Mouse (Mus musculus): ENCODE measurements around the gene Smtn. TPM values are rescaled to one million over a fixed set of nuclear protein-coding genes. Genes with fewer than 3 reads are reported as not detected.

The Smtn gene
- polyA plus RNA-seq, 2 experiments = 59.0 to 79.6 TPM

DNA sequence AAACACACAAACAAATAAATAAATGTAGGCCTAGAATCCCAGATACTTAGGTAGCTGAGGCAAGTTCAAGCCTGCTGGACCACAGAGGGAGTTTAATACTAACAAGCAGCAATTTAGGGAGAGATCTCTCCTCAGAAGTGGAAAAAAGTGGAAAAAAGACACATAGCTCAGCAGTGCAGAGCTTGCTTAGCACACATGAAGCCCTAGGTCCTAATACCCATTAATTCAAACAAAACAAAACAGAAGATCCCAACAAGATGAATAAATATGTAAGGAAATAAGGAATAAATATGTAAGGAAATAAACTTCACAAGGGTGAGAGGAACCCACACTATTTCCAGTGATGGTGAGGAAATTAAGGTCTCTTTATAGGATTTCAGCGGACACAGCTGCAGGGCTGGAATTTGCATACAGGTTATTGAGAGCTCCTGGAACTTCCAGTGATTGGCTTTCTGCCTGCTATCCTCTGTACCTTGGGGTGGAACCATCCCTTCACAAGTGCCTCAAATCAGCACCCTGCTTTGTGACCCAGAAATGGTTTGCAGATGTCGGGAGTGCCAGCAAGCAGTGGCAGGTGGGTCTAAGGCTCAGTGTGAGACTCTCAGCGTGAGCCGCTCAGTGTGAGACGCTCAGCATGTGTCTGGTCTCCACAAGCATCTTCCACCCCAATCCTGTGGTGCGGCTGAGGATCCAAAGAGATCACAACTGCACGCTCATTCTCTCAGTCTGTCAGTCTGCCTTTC, 16.4 kb downstream of the Smtn start:
- no peaks in the 10 kb centered on the region for H3K27me3 ChIP-seq (ENCODE audit: control insufficient read depth, insufficient read depth, low read length)
- H3K9ac ChIP-seq (ENCODE audit: low read depth, low read length, severe bottlenecking) = no peak overlapping the region
- H3K36me3 ChIP-seq (ENCODE audit: control insufficient read depth, insufficient read depth, low read length) = peaks cover 97% of the 10 kb centered on the region
- H3K4me2 ChIP-seq (replicated peaks; ENCODE audit: low read depth, low read length, severe bottlenecking) = no peak overlapping the region
- TF ChIP-seq POLR2A (IDR thresholded peaks at IDR 0.05; ENCODE audit: borderline replicate concordance, extremely low read depth, insufficient read depth, insufficient read length) = no peak
- 86% methylated on average over 7 of the region's 7 CpGs for WGBS
- H3K27ac ChIP-seq (replicated peaks; ENCODE audit: low read depth, low read length) = no peak overlapping the region
- ATAC-seq (ENCODE audit: low FRiP score, low read depth) (no peak), DNase-seq (ENCODE audit: low spot score) (no peak)
- no peaks in the 10 kb centered on the region for H3K9me3 ChIP-seq (ENCODE audit: control insufficient read depth, low read length)
- no peak overlapping the region for H3K4me3 ChIP-seq (replicated peaks; ENCODE audit: low read length)
- H3K4me1 ChIP-seq (ENCODE audit: control insufficient read depth, insufficient read depth, low read length) = no peaks in the 10 kb centered on the region

DNA sequence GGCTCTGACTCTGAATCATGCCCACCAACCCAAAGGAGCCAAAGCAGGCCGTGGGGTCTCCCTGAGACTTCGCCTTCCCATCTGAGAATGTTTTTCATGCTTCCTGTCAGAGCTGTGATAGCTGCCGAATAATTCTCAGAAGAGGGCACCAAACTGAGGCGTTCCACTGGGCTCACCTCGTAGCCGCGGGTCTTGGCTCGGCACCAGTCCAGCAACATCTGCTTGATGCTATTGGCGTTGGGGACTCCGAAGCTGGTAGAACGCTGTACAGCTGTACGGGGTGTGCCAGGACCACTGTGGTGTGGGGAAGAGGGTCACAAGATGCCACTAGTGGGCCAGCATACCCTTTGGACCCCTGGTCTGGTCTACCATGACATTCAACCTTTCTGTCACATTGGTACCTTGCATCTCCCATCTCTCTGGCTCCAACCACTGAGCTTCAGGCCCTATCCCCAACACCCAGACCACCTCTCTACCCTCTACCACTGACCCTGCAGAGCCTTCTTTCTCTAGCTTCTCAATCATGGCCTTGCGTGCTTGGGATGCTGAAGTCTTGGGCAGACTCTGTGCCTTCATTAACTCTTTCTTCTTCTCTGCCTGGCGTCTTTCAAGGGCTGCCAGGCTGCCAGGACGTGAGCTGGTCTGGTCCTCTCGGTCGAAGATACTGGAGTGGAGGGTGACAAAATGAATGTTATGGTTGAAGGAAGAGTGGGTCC, 18.0 kb downstream of the Smtn start:
- peaks cover 82% of the 10 kb centered on the region for H3K36me3 ChIP-seq (ENCODE audit: control insufficient read depth, insufficient read depth, low read length)

DNA sequence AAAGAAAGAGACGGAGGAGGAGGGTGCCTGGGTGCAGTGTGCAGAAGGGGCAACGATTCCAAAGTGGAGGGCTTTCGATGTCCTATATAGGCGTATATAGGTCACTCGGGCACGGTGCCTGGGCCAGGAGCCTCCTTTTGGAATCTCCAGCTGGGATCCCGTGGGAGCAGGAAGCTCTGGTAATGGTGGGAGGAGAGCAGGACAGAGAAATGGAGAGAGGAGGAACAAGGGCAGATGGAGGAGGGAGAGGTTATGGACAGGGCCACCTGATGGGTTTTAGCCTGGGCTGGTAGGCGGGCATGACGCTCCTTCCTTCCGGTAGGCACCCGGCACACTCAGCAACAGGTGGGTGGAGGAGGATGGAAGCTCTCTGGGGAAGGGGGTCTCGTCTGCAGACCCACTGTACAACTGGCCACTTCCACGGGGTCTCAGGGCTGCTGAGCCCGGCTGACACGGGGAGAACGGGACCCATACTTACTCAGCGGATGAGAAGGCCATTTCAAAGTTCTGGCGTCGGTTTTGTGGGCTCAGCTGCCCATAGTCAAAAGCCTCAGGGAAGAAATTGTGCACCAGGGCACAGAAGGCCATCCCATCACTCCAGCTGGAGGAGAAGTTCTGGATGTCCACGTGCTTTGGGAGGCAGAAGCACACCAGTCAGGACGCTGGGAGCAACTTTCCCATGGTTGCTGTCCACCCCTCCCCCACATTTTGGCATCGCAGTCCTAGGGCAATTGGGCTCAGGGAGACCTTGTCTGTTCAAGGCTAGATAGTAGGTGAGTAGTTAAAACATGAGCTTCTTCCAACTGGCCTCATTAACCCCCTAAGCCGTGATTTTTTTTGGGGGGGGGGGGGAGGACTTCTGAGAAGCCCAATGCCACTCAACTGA, 18.8 kb downstream of the Smtn start:
- TF ChIP-seq POLR2A (IDR thresholded peaks at IDR 0.05; ENCODE audit: borderline replicate concordance, extremely low read depth, insufficient read depth, insufficient read length) = no peak
- no peak for ATAC-seq (ENCODE audit: low FRiP score, low read depth)
- Histone ChIP-seq H3K9me3 (ENCODE audit: control insufficient read depth, low read length) (no peaks in the 10 kb centered on the region), H3K4me1 (ENCODE audit: control insufficient read depth, insufficient read depth, low read length) (peaks cover 10% of the 10 kb centered on the region; the same call in 1 of the 2 replicates), H3K9ac (ENCODE audit: low read depth, low read length, severe bottlenecking) (no peak overlapping the region), H3K27me3 (ENCODE audit: control insufficient read depth, insufficient read depth, low read length) (0 out of 2 replicates have a peak, but pooled peaks cover 5% of the 10 kb centered on the region), H3K27ac (replicated peaks; ENCODE audit: low read depth, low read length) (no peak overlapping the region), H3K4me3 (replicated peaks; ENCODE audit: low read length) (no peak overlapping the region), H3K4me2 (replicated peaks; ENCODE audit: low read depth, low read length, severe bottlenecking) (no peak overlapping the region), H3K36me3 (ENCODE audit: control insufficient read depth, insufficient read depth, low read length) (peaks cover 73% of the 10 kb centered on the region)
- WGBS = 82% methylated on average over 23 of the region's 23 CpGs
- DNase-seq (ENCODE audit: low spot score) = no peak

More for the DNA sequence above, 18.0 kb downstream of the Smtn start:
- DNase-seq (ENCODE audit: low spot score) (no peak), ATAC-seq (ENCODE audit: low FRiP score, low read depth) (no peak)
- Histone ChIP-seq H3K27ac (replicated peaks; ENCODE audit: low read depth, low read length) (no peak overlapping the region), H3K9ac (ENCODE audit: low read depth, low read length, severe bottlenecking) (no peak overlapping the region), H3K27me3 (ENCODE audit: control insufficient read depth, insufficient read depth, low read length) (no peaks in the 10 kb centered on the region), H3K4me1 (ENCODE audit: control insufficient read depth, insufficient read depth, low read length) (0 out of 2 replicates have a peak, but pooled peaks cover 4% of the 10 kb centered on the region), H3K4me2 (replicated peaks; ENCODE audit: low read depth, low read length, severe bottlenecking) (no peak overlapping the region), H3K4me3 (replicated peaks; ENCODE audit: low read length) (no peak overlapping the region), H3K9me3 (ENCODE audit: control insufficient read depth, low read length) (no peaks in the 10 kb centered on the region)
- WGBS = 96% methylated on average over 17 of the region's 17 CpGs
- TF ChIP-seq POLR2A (IDR thresholded peaks at IDR 0.05; ENCODE audit: borderline replicate concordance, extremely low read depth, insufficient read depth, insufficient read length) = no peak

DNA sequence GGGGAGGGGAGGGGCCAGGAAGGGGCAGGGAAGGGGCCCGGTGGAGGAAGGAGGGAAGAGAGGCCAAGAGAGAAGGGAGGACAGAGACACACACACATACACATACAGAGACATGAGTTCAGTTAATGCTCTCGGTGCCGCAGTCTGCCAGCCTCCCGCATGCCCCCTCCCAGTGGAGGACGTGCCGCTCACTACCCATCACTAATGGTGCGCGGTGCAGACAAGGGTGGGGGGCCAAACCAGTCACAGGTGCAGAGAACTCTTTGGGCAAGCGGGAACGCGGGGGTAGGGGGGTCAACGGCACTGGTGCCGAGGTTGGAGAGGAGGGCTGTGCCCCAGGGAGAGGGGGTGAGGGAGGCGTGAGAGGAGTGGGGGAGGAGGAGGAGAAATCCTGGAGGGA, 19.5 kb downstream of the Smtn start:
- TF ChIP-seq POLR2A (IDR thresholded peaks at IDR 0.05; ENCODE audit: borderline replicate concordance, extremely low read depth, insufficient read depth, insufficient read length) = no peak
- Histone ChIP-seq H3K4me1 (ENCODE audit: control insufficient read depth, insufficient read depth, low read length) (peaks cover 13% of the 10 kb centered on the region; the same call in 1 of the 2 replicates), H3K4me3 (replicated peaks; ENCODE audit: low read length) (no peak overlapping the region), H3K36me3 (ENCODE audit: control insufficient read depth, insufficient read depth, low read length) (peaks cover 66% of the 10 kb centered on the region), H3K4me2 (replicated peaks; ENCODE audit: low read depth, low read length, severe bottlenecking) (no peak overlapping the region), H3K27ac (replicated peaks; ENCODE audit: low read depth, low read length) (no peak overlapping the region), H3K9ac (ENCODE audit: low read depth, low read length, severe bottlenecking) (no peak overlapping the region), H3K27me3 (ENCODE audit: control insufficient read depth, insufficient read depth, low read length) (0 out of 2 replicates have a peak, but pooled peaks cover 5% of the 10 kb centered on the region), H3K9me3 (ENCODE audit: control insufficient read depth, low read length) (no peaks in the 10 kb centered on the region)
- ATAC-seq (ENCODE audit: low FRiP score, low read depth) (no peak), DNase-seq (ENCODE audit: low spot score) (no peak)
- WGBS = 83% methylated on average over 14 of the region's 14 CpGs
